Mouse (Mus musculus) spleen, adult 12 weeks (tissue): Measurements from ENCODE around the gene Il27.

ENCODE experiments used
- DNase-seq: peaks from one replicate; pipeline ENCODE4 v3.0.0; 2022; ENCODE audit warnings: low spot score

The Il27 gene

GRCm38 (mm10) chr7:126606611-126607010 is 11.9 kb upstream of the Il27 start:
- no peak for DNase-seq

DNA sequence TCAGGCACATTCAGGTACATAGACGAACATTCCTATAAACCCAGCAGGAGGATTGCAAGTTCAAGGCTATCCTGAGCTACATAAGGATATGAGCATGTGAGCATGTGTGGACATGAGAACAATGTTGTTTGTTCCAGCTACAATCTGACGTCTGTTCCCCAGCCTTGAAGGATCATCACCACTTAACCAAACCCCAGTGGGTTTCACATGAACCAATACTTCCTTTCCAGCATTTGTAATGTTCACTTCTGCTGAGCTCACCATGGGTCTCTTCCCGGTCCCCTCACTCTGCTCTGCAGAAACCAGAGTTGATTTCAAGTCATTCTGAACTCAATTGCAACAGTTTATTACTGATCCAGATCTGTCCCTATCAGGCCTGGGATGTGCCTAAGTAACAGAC is 7.9 kb upstream of the Il27 start:
- DNase-seq, result no peak

DNA sequence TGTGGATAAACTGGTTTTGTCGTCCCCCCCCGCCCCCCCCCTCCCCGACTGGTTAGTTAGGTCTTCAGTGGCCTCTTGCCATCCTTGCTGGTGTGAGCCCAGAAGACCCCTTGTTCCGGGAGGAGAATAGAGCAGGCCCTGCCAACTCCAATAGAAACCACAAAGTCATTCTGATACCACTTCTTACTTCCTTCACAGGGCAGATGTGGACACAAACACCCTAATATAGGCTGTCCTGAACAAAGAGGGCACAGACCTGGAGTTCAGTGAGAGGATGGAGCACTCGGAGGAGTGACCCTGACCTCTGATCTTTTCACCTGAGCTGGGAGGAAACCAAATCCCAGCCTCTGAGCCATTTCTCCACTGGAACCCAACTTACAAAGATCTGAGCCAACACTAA is 7.2 kb upstream of the Il27 start:
- no peak for DNase-seq

DNA sequence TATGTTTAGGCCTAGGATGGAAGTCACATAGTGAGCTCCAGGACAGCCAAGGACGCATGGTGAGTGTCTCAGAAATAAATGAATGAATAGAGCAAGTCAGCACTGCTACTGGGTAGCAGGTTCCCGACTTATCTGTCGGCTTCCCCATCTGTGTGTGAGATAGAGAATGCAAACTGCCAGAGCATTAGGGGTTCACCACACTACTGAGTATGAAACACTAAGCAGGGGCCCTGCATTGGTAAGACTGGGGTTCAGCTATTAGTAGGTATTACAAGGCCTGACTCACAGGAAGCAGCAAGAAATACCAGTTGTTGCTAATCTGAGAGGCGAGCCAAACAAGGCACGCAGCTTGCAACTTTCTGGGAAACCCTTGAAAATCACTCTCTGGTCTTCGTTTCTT is 4.2 kb upstream of the Il27 start:
- DNase-seq, result no peak

DNA sequence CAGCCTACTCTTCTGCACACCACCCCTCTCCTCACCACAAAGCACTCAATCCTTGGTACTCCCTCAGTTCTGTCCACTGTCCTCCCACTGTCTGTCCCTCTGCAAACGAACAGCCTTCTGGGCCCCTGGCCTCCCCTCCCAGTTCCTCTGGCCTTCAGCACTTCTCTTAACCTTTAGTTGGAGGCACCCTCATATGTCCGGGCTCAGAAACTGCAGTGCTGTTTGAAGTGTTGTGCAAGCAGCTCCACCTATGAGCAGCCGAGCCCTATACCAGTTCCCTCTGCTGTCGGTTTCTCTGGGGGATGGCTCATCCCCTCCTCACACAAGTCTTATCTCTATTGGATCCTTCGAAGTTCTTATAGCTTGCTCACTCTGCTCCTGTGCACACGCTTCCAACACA is 1.7 kb upstream of the Il27 start:
- DNase-seq, result no peak

DNA sequence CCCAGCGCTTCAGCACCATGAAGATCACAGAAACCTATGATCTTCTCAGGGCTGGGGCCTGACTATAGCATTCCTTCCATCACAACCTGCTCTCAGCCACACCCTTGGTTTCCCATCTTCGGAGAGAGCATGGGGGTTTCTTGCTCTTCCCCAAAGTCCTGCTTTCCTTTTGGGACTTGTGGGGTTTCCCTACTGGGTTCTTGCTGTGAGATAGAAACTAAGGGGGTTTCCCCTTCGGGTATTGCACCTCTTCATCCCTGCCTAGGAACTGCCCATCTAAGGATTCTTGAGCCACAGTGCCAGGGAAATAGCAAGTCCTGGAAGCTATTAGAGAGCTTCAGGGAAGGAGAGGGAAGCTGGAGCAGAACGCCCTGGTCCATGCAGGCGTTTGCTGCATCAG is 1.1 kb upstream of the Il27 start:
- no peak for DNase-seq

- no peak for DNase-seq
Observed at GRCm38 (mm10) chr7:126587779-126588178, 7.0 kb downstream of the Il27 start.

DNA sequence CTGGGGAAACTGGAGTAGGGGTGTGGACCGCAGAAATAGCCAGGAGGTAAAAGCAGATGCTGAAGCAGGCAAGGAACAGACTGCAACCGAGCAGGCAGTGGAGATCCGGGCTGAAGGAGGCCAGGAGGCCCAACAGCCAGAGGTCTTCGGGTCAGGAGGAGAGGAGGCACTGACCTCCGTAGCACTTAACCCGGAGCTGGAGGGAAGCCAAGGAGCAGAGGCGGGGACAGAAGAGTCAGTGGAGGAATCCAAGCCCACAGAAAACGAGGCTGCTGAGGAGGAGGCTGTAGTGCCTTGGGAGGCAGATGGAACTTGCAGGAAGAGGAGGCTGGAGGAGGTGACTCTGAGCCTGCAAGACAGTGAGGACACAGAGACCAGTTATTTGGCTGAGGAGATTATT is 7.9 kb downstream of the Il27 start:
- DNase-seq, result no peak

DNA sequence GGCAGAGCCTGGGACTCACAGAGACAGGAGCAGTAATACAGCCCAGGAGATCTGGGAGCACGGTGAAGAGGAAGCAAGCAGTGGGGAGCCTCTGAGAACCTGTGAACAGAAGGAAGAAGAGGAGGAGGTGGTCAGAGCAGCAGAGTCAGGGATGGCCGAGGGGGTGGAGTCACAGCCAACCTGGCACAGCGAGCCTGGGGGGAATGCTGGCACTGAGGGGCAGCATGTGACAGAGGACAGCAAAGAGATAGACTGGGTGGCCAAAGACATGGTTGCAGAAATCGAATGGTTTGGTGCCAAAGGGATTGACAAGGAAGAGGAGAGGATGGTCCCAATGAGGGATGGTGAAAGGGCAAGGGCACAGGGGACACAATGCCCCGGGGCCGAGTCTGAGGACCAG is 9.0 kb downstream of the Il27 start, which contains the start of gene Cln3:
Gene Cln3 (minus strand): TSS at position 101 of the 400 bp plus-strand sequence.
- DNase-seq, result no peak

- no peak for DNase-seq
Observed at GRCm38 (mm10) chr7:126584506-126584977, 10.2 kb downstream of the Il27 start, which contains the start of gene Apobr. Gene Apobr, plus strand, starts transcription at chr7:126584942.

GRCm38 (mm10) chr7:126583761-126584160 is 11.0 kb downstream of the Il27 start:
- DNase-seq, result no peak

- peak; percentile 72 for DNase-seq
Observed at GRCm38 (mm10) chr7:126583251-126583709, 11.5 kb downstream of the Il27 start.

DNA sequence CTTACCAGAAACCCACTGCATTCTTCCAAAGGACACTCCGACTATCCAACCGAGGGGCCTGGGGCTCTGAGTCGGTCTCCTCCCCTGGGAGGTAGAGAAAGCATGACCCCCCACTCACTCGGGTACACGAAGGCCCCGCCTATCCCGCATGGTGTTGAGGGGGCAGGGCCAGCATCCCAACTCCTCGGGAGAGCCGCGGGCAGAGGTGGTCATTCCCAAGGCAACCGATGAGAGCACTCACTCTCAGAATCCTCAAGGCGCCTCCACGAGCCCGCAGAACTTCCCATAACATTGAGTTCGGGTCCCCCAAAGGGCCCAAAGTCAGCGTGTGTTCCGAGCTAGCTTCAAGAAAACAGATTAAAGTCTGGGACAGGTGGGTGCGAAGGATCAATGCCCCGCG is 12.0 kb downstream of the Il27 start:
- no peak for DNase-seq

DNA sequence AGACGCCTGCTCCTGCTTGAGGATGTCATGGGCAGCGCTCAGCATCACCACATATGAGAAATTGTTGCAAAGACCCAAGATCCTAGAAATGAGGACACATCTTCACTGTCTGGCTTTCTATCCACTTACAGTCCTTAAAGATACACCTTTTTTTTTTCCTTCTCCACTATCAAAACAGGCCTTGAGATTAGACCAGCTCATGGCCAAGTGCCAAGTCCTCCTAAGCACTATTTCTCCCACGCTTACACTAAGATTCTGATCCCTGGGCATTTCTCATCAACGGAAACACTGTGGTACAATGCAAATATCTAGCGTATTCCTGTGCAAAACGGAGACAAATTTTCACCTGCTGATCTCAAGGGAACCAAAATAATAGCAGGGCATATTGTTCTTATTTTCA is 13.1 kb downstream of the Il27 start:
- DNase-seq, result no peak

DNA sequence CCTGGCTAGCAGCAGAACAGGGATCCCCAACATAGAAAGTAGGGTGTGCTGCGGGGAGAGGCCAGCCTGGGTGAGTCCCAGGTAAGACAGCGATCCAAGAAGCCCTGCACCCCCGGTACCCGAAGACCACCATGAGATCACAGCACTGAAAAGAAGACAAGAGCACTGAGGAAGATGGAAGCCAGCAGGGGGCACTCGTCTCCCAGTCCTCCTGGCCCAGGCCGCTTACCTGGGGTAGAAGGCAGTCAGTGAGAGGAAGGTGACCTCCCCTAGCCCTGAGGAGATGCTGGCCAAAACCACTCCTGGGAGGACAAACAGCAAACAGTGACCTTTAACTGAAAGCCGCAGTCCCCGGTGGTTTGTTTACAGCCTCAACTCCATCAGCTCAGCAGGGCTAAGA is 15.6 kb downstream of the Il27 start:
- no peak for DNase-seq

- DNase-seq, result peak; percentile 44
Observed at GRCm38 (mm10) chr7:126576946-126577345, 17.8 kb downstream of the Il27 start.

- DNase-seq, result peak; percentile 76
Observed at GRCm38 (mm10) chr7:126566094-126566765, 28.5 kb downstream of the Il27 start, which contains the start of gene Eif3c. Gene Eif3c, minus strand, starts transcription at chr7:126566411.

GRCm38 (mm10) chr7:126565693-126566092 is 29.0 kb downstream of the Il27 start:
- no peak for DNase-seq

GRCm38 (mm10) chr7:126556635-126557034 is 38.1 kb downstream of the Il27 start:
- no peak for DNase-seq

DNA sequence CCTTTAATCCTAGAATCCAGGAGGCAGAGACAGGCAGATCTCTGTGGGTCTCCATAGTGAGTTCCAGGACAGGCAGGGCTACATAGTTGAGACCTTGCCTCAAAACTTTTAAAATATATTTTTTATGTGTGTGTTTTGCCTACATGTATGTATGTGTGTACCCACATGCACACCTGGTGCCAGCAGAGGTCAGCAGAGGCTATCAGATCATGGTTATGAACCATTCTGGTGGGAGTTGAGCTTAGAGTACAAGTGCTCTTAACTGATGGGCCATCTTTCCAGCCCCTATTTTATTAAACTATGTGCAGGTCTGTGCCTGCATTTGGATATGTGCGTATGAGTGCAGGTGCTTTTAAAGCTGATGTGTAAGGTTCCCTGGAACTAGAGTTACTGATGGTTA is 39.9 kb downstream of the Il27 start:
- no peak for DNase-seq

- no peak for DNase-seq
Observed at GRCm38 (mm10) chr7:126545631-126546030, 49.1 kb downstream of the Il27 start.

DNA sequence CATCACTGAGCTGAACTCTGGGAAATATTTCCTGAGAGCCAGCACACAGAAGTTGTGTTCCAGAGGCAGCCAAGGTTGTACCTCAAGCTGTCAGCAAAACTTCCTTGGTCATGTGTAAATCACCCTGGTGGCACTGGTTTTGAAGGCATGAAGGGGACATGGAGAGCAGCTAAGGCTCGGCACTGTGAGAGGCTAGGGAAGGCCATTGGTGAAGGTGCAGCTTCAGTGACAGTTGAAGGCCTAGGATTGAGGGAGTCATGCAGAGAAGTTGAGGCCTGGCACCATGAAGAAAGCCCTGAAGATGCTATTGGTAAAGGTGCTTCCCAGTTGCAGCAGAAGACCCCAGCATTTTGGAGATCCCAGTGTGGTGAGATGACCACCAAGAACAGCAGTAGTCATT is 53.1 kb downstream of the Il27 start:
- DNase-seq, result no peak
